Mouse (Mus musculus) neural tube, embryonic 11.5 days (tissue): ENCODE results near the gene Efcab6. TPM values are rescaled to one million over a fixed set of nuclear protein-coding genes. Genes with fewer than 3 reads are reported as not detected.

Experiments
- ATAC-seq: fragments of 200-750 bp; cut with Nextera tagmentation; 2 replicates; pipeline ENCODE4 v1.8.0; 2017; ENCODE audit warnings: moderate number of reproducible peaks, mild to moderate bottlenecking, moderate TSS enrichment, moderate library complexity; ENCODE audit not compliant: insufficient read depth, low FRiP score, low TSS enrichment
- DNase-seq: peaks from one replicate; pipeline ENCODE4 v3.0.0-alpha.2; 2015; ENCODE audit warnings: low spot score
- H3K27ac ChIP-seq: fragments of 300-500 bp; sonication (generic); 2 replicates; pipeline ENCODE4 v1.5.1; 2014; ENCODE audit warnings: low read depth, mild to moderate bottlenecking, low read length
- H3K27me3 ChIP-seq: fragments of 300-500 bp; sonication (generic); 2 replicates; pipeline ENCODE4 v1.6.1; 2014; ENCODE audit warnings: mild to moderate bottlenecking, low read length, mixed read lengths; ENCODE audit not compliant: control insufficient read depth, insufficient read depth
- H3K36me3 ChIP-seq: fragments of 300-500 bp; sonication (generic); 2 replicates; pipeline ENCODE4 v1.6.1; 2014; ENCODE audit warnings: mild to moderate bottlenecking, low read length, moderate library complexity, mixed read lengths; ENCODE audit not compliant: control insufficient read depth, insufficient read depth
- H3K4me1 ChIP-seq: fragments of 300-500 bp; sonication (generic); 2 replicates; pipeline ENCODE4 v1.6.1; 2014; ENCODE audit warnings: low read length, mixed read lengths; ENCODE audit not compliant: control insufficient read depth, insufficient read depth
- H3K4me2 ChIP-seq: fragments of 300-500 bp; sonication (generic); 2 replicates; pipeline ENCODE4 v1.6.1; 2014; ENCODE audit warnings: low read depth, mild to moderate bottlenecking, moderate library complexity
- H3K4me3 ChIP-seq: fragments of 300-500 bp; sonication (generic); 2 replicates; pipeline ENCODE4 v1.5.1; 2014; ENCODE audit warnings: low read depth, low read length
- H3K9ac ChIP-seq: fragments of 300-500 bp; sonication (generic); 2 replicates; pipeline ENCODE4 v1.6.1; 2014; ENCODE audit warnings: mild to moderate bottlenecking, low read length
- H3K9me3 ChIP-seq: fragments of 300-500 bp; sonication (generic); 2 replicates; pipeline ENCODE4 v1.6.1; 2016; ENCODE audit warnings: low read length; ENCODE audit not compliant: control insufficient read depth
- WGBS: fragments of 180-500 bp; shearing (Covaris S2); extraction: QIAGEN DNeasy Blood & Tissue Kit; methylation state at CpG from one replicate; pipeline ENCODE4 v1.1.7; 2014; 5-methylcytosine and 5-hydroxymethylcytosine counted together
- polyA plus RNA-seq: library from polyadenylated mRNA; unstranded; fragments of >200 nt; fragmentation: Nextera tagmentation; extraction: Ambion mirVana; gene quantifications from 2 replicates; pipeline ENCODE4 v1.2.1, GENCODE M21; 2014

Efcab6 gene
- polyA plus RNA-seq, 1 experiment from 2014 or later, result 0.41 TPM

GRCm38 (mm10) chr15:83897286-83897685 lies 167.9 kb downstream of the Efcab6 start:
- no peak for DNase-seq
- H3K36me3 ChIP-seq, result no peaks in the 10 kb centered on the region
- ATAC-seq, result no peak
- no peak overlapping the region for H3K9ac ChIP-seq
- H3K27me3 ChIP-seq, result no peaks in the 10 kb centered on the region
- H3K9me3 ChIP-seq, result no peaks in the 10 kb centered on the region
- no peak overlapping the region for H3K4me2 ChIP-seq
- no peak overlapping the region for H3K27ac ChIP-seq
- WGBS, result 64% methylated on average over 9 of the region's 9 CpGs
- H3K4me1 ChIP-seq, result no peaks in the 10 kb centered on the region
- H3K4me3 ChIP-seq, result no peak overlapping the region

- no peaks in the 10 kb centered on the region for H3K4me1 ChIP-seq
- H3K4me3 ChIP-seq, result no peak overlapping the region
- WGBS, result 30% methylated on average over 9 of the region's 9 CpGs
- no peak overlapping the region for H3K27ac ChIP-seq
- DNase-seq (no peak), ATAC-seq (no peak)
- H3K4me2 ChIP-seq, result no peak overlapping the region
- H3K36me3 ChIP-seq, result no peaks in the 10 kb centered on the region
- no peak overlapping the region for H3K9ac ChIP-seq
- no peaks in the 10 kb centered on the region for H3K9me3 ChIP-seq
- H3K27me3 ChIP-seq, result no peaks in the 10 kb centered on the region
Observed at GRCm38 (mm10) chr15:83896011-83896410, 169.2 kb downstream of the Efcab6 start.

GRCm38 (mm10) chr15:83894261-83894660 lies 170.9 kb downstream of the Efcab6 start:
- ATAC-seq (no peak), DNase-seq (no peak)
- Histone ChIP-seq H3K27me3 (no peaks in the 10 kb centered on the region), H3K27ac (no peak overlapping the region), H3K4me1 (no peaks in the 10 kb centered on the region), H3K4me3 (no peak overlapping the region), H3K9me3 (no peaks in the 10 kb centered on the region), H3K4me2 (no peak overlapping the region), H3K9ac (no peak overlapping the region), H3K36me3 (no peaks in the 10 kb centered on the region)
- 82% methylated on average over 7 of the region's 7 CpGs for WGBS

- no peak overlapping the region for H3K27ac ChIP-seq
- H3K36me3 ChIP-seq, result no peaks in the 10 kb centered on the region
- 88% methylated on average over 15 of the region's 15 CpGs for WGBS
- ATAC-seq (no peak), DNase-seq (no peak)
- no peak overlapping the region for H3K4me3 ChIP-seq
- no peaks in the 10 kb centered on the region for H3K27me3 ChIP-seq
- H3K9me3 ChIP-seq, result no peaks in the 10 kb centered on the region
- no peak overlapping the region for H3K9ac ChIP-seq
- H3K4me1 ChIP-seq, result no peaks in the 10 kb centered on the region
- no peak overlapping the region for H3K4me2 ChIP-seq
Observed at GRCm38 (mm10) chr15:83892871-83893270, 172.3 kb downstream of the Efcab6 start.

- H3K4me1 ChIP-seq, result no peaks in the 10 kb centered on the region
- DNase-seq (no peak), ATAC-seq (no peak)
- H3K27me3 ChIP-seq, result no peaks in the 10 kb centered on the region
- H3K9ac ChIP-seq, result no peak overlapping the region
- no peak overlapping the region for H3K27ac ChIP-seq
- 89% methylated on average over 9 of the region's 9 CpGs for WGBS
- H3K36me3 ChIP-seq, result no peaks in the 10 kb centered on the region
- no peaks in the 10 kb centered on the region for H3K9me3 ChIP-seq
- H3K4me3 ChIP-seq, result no peak overlapping the region
- no peak overlapping the region for H3K4me2 ChIP-seq
Observed at GRCm38 (mm10) chr15:83884291-83884690, 180.9 kb downstream of the Efcab6 start.

GRCm38 (mm10) chr15:83883821-83884220 lies 181.4 kb downstream of the Efcab6 start:
- Histone ChIP-seq H3K4me2 (no peak overlapping the region), H3K36me3 (no peaks in the 10 kb centered on the region), H3K4me1 (no peaks in the 10 kb centered on the region), H3K9ac (no peak overlapping the region), H3K27me3 (no peaks in the 10 kb centered on the region), H3K27ac (no peak overlapping the region), H3K9me3 (no peaks in the 10 kb centered on the region), H3K4me3 (no peak overlapping the region)
- DNase-seq (no peak), ATAC-seq (no peak)
- 94% methylated on average over 8 of the region's 8 CpGs for WGBS

- Histone ChIP-seq H3K4me1 (no peaks in the 10 kb centered on the region), H3K27me3 (no peaks in the 10 kb centered on the region), H3K4me2 (no peak overlapping the region), H3K9ac (no peak overlapping the region), H3K27ac (no peak overlapping the region), H3K4me3 (no peak overlapping the region), H3K9me3 (no peaks in the 10 kb centered on the region), H3K36me3 (no peaks in the 10 kb centered on the region)
- 22% methylated on average over 5 of the region's 5 CpGs for WGBS
- no peak for ATAC-seq
- peak; percentile 49 for DNase-seq
Observed at GRCm38 (mm10) chr15:83879845-83880244, 185.3 kb downstream of the Efcab6 start.

GRCm38 (mm10) chr15:83877898-83878297 lies 187.3 kb downstream of the Efcab6 start:
- ATAC-seq (no peak), DNase-seq (no peak)
- WGBS, result 69% methylated on average over 2 of the region's 2 CpGs
- Histone ChIP-seq H3K9me3 (no peaks in the 10 kb centered on the region), H3K9ac (no peak overlapping the region), H3K27me3 (no peaks in the 10 kb centered on the region), H3K4me2 (no peak overlapping the region), H3K36me3 (no peaks in the 10 kb centered on the region), H3K4me3 (no peak overlapping the region), H3K4me1 (no peaks in the 10 kb centered on the region), H3K27ac (no peak overlapping the region)

GRCm38 (mm10) chr15:83877155-83877866 lies 187.9 kb downstream of the Efcab6 start:
- ATAC-seq, result no peak
- H3K27ac ChIP-seq, result no peak overlapping the region
- no peaks in the 10 kb centered on the region for H3K4me1 ChIP-seq
- 50% methylated on average over 11 of the region's 11 CpGs for WGBS
- H3K4me3 ChIP-seq, result no peak overlapping the region
- H3K36me3 ChIP-seq, result no peaks in the 10 kb centered on the region
- no peaks in the 10 kb centered on the region for H3K27me3 ChIP-seq
- no peak overlapping the region for H3K4me2 ChIP-seq
- no peaks in the 10 kb centered on the region for H3K9me3 ChIP-seq
- no peak overlapping the region for H3K9ac ChIP-seq
- no peak for DNase-seq
